Mouse (Mus musculus) naive thymus-derived CD4-positive, alpha-beta T cell, adult 2 months (primary cell): ENCODE data around the gene Vps33a.

Experiments
- DNase-seq: peaks from one replicate; pipeline ENCODE4 v3.0.0-alpha.2; 2011; ENCODE audit warnings: low read depth

Gene Vps33a

DNA sequence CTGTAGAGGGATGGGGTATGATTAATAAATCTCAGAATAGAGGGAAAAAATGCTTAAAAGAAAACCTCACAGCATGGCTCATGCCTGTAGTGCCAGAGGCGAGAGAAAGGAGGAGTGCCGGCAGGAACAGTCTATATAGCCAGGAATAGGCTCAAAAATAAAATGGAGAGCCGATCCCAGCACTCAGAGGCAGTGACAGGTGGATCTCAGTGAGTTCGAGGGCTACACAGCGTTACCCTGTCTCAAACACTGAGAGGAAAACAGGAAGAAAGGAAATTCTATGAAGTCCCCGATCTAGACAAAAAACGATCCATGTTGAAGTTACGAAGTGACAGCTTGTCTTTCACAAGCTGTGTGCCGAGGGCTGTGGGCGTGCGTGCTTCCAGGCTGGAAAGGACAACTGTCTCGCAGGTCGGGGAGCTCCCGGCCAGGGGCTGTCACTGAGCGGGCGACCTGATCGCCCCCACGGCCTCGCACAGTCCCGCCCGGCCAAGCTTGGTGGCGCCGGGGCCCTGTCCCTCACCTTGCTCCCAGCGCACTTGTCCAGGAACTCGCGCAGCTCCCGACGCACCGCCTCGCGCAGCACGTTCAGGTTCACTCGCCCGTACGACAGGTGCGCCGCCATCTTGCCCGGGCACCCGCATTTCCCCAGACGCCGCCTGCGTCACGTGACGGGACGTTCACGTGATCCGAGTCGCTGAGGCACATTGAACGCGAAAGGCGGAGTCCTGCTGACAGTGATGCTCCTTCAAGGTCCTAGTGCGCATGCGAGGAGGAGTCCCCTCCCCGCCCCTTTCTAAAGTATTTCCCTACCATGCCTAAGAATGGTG is at the start of gene Vps33a:
Gene Vps33a, minus strand, starts transcription at position 682 of the 830 bp plus-strand sequence.
- DNase-seq = peak; percentile 99

DNA sequence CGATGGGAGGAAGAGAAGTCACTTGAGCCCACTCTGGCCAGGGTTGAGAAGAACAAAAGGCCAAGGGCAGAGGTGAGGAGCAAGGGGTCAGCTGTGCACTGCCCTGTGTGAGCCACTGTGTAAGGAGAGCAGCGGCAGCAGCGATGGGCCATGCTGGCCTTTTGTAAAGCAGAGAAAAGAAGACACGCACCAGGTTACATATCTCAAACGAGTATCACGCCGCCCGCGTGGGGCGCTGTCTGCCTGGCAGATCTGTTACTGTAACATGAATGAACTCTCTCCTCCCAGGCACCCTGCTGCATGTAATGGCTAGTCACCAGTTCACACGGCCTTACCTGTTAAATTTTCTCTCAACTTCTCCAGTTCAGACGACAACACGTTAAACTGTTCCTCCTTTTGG is 49.6 kb upstream of the Vps33a start:
- no peak for DNase-seq

DNA sequence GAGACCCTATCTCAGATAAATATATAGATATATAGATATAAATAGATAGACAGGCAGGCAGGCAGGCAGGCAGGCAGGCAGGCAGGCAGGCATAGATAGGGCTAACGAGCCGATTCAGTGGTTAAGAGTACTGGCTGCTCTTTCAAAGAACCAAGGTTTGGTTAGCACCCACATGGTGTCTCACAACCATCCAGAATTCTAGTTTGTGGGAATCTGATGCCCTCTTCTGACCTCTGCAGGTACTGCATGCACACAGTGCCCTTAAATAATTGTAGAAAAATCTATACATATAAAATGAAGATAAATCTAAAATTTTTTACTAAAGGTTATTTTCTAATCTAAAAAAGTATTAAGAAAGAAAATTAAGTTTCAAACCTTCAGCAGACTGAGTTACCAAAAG is 45.7 kb upstream of the Vps33a start:
- peak; percentile 66 for DNase-seq

DNA sequence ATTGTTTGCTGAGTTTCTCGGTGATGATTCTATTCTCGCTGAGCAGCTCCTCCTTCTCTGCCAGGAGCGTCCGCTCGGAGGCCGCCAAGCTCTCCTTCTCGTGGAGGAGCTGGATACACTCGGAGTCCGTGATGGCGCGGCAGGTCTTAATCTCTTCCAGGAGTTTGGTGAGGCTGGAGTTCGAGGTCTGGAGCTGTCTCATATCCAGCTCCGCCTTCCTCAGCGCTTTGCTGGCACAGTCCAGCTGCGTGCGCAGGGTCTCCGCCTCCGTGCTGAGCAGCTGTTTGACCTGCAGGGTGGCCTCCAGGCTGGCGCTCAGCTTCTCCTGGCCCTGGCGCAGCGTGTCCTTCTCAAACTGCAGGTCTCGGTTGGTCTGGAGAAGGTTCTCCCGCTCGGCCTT is 41.4 kb upstream of the Vps33a start:
- DNase-seq = no peak

DNA sequence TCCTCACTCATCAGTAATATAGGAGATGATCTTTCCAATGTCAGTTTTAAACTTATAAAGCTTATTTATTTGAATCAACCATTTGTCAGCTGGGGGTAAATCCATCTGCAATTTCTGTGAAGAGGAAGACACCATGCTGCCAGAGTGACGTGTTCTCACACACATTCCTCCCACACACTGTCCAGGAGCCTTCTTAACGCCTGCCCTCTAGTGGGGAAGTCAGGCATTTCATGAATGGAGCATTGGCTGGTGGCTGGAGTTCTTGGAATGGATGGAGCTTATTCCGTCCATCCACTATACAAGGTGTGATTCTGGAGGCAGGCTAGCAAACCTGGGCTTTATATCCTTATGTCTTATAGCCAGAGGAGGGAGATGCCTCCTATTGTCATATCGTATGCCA is 37.0 kb upstream of the Vps33a start:
- peak; percentile 70 for DNase-seq

DNA sequence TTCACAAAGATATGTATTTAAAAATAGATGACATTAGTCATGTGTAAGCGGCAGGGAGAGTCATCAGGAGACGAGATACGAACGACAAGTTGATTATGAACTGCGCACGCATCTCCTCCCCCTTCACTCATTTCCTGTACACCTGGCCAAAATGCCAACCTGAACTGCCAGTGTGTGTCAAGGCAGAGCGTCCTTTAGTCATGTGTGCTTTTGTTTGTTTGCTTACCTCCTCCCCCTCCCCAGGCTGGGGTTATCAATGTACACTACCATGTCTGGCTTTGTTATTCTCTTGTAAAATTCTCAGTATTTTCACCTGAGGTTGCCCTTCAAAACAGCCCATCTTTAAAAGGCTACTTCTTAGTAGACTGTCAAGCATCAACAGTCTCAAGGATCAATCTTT is 36.6 kb upstream of the Vps33a start:
- no peak for DNase-seq

DNA sequence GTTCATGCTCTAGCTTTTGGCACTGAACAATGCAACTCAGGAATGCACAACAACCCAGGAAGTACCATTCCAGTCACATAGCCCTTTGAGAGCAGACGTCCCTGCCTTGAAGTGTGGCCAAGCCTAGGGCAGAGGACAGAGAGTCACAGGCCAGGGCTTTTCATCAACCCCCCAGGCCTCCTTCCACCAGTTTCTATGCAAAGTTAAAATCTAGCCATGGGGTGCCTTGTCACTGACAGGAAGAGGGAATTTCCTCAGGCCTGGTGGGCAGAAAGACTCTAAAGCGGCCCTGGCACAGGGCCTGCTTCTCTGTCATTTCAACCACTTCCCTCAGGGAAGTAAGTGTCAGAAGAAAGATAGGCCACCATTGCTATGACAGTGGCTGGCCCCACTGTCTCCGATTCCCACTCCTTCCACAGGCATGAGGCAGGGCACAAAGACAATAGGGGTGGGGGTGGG is 34.4 kb upstream of the Vps33a start:
- DNase-seq = no peak

DNA sequence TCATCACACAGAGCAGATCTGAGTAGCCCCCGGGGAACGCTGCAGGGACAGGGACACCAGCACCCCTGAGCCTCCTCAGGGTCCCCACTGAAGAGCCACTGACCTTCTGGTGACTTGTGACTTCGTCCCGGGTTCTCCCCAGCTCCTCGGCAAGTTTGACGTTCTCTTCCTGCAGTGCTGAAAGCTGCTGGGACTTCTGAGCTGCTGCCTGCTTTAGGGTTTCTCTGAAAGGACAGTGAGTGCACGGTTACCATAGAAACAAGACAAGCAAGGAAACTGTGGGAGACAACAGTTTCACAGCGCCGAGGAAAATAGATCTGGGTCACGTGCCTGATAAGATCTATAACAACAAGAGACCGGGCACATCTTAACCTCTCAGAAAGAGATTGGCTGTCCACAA is 30.7 kb upstream of the Vps33a start:
- peak; percentile 48 for DNase-seq

DNA sequence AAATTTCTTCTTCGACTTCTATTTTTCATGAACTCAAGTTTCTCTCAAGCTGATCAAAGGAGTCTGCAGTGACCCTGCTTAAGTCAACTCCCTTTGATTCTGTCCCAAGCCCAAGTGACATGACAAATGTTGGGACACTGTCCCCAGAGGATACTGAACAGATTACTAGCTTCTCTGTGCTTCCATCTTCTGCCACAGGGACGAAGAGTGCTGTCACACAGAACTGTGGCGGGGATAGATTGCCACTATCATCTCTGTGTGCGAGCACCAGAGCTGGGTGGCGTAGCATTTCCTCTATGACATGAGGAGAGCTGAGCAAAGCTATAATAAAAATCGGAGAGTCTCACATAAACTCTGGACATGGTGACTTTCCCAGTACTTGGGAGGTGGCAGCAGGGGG is 29.3 kb upstream of the Vps33a start:
- DNase-seq = no peak

DNA sequence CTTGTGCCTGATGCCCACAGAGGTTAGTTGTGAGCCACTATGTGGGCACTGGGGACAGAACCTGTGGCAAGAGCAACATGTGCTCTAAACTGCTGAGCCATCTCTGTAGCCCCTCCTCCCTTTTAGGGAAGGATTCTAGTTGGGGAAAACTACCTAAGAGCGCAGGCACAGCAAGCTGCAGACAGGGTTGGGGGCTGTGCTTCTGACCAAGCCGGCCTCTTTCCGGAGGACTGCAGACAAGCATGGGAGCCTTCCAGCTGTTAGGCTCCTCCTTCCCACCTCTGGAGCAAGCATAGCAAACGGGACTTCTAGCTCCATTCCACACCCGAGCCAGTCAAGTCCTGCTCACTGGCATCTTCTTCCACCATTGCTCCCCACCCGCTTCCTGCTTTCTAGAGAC is 26.5 kb upstream of the Vps33a start:
- DNase-seq = no peak

DNA sequence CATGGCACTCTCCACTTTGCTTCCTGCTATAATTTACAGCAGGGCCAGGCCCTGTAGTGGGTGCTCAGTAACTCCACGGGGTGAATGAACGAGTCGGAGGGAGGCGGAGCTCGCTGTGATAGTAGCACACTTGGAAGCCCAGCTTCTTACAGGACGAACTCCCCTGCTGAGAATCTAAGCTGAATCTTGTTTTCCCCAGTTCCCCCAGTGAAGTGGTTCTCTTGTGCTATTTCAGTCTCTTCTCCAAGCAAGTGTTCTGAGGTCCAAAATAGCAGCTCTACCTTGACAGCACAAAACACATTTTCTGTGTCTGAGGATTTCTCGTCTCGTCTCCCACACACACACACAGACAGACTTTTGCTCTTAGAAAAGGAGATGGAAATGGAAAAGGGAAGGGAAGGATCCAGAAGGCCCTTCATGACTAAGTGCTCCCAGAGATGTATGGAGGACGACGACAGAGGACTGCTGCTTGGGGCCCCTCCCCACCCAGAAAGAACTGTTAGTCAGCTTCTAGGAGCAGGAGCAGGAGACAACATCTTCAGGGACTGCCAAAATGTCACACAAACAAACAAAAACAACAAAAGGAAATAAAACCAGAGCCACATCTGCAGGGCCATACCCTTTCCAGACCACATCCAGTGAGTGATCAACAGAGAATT is 20.9 kb upstream of the Vps33a start:
- no peak for DNase-seq

DNA sequence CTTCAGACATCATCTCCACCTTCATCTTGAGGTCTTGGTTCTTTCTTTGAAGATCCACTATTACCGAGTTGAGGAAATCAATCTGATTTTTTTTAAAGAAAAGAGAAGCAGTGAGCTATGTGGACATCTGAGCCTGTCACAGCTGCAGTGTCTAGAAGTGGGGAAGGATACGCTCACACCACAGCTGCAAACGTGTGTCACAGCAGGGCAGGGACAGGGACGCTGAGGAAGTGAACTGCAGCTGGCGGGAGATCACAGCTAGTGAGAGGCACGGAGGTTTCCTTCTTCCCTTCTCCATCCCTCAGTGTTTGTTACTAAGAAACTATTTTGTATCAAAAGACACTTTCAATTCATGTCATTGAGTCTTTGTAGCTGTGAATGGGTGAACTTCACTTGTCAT is 7.2 kb upstream of the Vps33a start:
- no peak for DNase-seq

DNA sequence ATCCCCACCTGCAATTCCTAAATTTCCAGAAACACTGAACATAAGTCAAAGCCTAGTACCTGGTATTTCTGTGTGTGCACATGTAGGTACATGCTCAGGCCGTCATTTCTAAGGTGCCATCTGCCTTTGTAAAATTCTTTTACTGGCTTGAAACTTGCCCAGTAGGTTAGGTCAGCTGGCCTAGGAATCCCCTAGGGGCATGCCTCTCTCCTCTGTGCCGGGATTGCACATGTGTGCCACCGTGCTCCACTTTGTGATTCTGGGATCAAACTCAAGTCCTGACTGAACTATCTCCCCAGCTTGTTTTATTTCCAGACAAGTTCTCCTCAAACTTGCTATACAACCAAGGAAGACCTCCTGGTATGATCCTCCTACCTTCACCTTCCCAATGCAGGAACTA is 3.9 kb upstream of the Vps33a start:
- no peak for DNase-seq

DNA sequence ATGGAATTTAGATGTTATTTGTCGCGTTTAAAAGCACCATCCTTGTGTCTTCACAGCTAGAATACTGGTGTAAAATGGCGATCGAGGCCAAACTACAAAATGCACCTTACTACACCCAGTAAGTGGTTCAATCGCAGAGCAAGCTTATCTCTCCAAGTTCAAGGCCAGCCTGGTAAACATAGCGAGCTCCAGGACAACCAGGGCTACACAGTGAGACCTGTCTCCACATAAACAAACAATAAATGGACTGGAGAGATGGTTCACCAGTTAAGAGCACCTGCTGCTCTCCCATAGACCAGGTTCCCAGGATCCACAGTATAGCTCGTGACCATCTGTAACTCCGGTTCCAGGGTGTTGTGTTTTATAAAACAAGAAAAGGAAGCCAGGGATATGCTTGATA is 524 bp upstream of the Vps33a start:
- no peak for DNase-seq

DNA sequence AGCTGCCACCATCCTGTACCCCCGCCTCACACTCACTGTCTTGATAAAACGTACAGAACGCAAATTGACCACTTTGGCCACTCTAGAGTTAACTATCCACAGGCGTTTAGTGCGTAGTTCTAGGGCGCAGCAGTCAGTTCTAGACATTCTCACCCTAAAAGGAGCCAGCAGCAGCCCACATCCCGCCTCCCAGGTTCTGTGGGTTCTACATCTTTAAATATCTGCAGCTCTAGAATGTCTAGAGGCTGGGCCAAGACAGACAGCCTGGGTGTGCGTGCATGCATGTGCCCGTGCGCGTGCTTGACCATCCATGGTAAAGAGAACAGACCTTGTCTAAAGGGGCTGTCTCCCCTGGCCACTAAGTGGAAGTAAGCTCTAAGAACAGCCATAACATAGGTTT is 11.7 kb downstream of the Vps33a start:
- no peak for DNase-seq

DNA sequence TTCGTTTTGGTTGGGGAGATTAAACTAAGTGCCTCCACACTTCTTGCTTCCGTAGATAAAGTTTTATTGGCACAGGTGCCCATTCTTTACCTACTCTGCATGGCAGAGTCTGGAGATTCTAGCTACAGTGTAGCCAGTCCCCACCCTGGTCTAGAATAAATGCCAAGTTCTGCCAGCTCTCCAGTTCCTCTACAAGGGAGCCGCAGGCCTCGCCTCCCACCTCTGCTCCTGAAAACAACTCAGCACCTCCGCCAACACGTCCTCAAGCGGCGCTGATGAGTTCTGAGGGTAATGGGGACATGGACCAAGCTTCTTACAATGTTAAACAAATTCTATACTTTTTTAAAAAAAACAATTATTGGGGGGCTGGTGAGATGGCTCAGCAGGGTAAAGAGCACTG is 13.2 kb downstream of the Vps33a start:
- no peak for DNase-seq

DNA sequence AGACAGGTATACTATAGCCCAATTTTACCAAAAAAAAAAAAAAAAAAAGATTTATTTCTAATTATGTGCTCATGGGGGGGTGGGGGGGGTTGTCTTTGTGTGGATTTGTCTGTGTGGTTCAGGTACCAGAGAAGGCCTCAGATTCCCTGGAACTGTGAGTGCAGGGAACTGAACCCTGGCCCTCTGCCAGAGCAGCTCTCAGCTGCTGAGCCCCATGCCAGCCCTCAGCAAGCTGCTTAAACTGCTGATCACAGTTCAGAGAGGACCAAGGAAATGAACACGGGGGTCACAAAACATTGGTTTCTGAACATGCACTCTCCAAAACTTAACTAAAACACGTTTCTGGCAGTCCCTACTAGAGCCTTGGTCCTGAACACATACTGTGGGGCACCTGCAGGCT is 16.4 kb downstream of the Vps33a start:
- DNase-seq = no peak

DNA sequence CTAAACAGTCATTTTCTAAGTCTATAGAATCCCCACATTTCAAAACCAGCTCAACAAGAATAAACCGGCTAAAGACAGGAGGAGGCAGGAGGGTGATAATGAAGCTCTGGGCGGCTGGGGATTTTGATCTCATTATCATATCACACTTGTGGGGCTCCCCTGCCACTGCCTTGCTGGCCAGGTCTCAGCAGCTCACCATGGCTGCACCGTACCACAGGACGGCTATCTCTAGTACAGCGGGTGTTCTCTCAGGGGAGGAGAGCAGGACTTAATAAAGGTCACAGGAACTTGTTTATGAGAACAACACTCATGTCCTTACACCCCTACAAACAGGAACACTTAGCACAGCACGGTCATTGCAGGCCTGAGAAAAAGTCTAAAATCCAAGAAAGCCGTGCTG is 17.1 kb downstream of the Vps33a start:
- no peak for DNase-seq

DNA sequence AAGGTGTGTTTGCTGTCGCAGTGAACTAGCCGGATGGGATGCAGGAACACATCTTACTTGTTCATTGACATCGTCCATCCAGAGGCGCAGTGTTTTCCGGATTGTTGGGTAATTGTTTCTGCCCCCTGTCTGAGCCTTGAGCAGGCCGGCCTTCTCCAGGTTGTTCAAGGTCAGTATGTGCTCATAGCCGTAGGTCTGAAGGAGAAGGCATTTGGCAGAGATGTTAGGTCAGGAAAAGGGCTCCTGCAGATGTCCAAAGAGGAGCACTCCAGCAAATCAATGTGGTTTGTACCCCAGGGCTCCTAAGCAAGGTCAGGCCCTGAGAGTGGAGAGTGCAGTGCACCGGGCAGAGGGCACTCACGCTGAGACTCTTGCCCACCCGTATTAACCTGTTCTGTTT is 39.0 kb downstream of the Vps33a start:
- no peak for DNase-seq

DNA sequence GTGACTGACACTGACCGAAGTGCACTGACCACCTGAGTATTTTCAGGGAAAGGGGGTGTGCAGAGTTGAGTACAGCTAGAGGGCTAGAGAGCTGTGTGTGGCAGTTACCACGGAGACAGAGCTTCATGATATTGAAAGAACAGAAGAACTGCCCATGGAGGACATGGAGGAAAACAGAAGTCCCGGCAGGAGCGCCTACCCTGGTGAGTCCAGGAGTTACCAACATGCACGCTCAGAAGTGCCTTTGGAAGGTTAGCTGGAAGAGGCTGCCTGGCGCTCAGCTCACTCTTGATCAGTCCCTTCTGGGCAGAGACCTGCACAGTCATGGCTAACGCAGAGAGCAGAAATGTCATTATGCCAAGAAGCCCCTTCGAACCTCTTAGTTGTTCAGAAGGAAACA is 42.8 kb downstream of the Vps33a start:
- no peak for DNase-seq

DNA sequence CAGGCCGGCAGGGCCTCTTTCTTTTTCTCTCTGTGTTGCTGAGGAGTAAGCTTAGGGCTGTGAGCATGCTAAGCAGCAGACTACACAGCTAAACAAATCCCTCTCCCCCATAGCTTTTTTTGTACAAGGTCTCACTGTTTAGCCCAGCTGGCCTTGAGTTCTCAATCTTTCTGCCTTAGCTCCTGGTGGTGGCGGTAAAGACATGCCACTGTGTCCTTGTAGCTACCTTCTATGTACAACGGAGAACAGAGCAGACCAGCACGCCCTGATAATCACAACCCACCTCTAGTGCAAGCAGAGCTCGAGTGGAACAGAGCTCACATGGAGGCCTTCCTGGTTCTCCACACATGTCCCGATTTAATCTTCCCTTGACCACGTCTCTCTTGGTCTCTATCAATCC is 44.2 kb downstream of the Vps33a start:
- DNase-seq = no peak

DNA sequence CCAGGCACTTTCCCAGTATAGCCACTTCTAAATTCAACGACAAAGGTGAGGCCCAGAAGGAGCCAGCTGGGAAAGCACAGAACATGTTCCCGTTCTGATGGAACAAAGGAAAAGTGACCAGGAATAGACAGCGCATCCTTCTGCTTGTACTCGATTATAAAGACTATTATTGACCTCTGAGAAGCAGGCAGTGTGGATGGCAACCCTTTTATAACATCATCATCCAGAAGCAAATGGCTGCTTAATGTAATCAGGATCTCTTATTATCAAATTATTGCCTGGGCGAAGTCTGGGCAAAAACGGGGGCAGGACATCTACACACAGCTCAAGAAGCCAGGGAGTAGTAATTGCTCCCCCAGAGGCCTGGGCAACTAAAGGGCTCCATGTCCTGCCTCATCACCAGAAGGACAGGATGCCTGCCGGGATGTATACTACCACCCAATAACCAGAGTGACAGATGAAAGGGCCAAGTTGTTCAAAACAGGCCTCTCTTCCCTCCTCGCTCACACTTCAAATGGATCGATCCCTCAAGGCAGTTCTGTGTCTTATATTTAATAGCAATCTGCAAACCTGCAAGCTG is 46.8 kb downstream of the Vps33a start:
- DNase-seq = no peak

DNA sequence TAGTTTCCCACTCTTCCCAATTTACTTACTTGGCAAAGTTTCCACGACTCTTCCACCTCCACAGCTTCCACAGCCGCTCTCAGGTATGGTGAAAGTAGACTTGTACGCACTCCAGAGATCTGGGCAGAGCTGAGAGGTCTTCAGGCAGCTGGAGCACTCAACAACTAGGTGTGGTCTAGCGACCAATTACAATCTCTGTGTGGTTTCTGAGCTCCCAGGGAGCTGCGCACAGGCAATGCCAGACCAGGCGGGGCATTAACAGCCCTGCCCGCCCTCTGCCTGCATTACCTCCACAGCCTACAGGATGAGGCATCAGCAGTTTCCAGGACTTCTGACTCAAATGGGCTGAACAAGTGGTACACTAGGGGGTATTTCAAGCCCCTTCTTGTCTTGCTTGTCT is 47.6 kb downstream of the Vps33a start, which contains the start of gene Gm49027:
Gene Gm49027, minus strand, starts transcription at position 208 of the 400 bp plus-strand sequence.
- DNase-seq = no peak
